Mouse (Mus musculus) forebrain, embryonic 15.5 days (tissue): ENCODE measurements around the gene Clint1. TPM values are rescaled to one million over a fixed set of nuclear protein-coding genes. Genes with fewer than 3 reads are reported as not detected.

Source experiments
- ATAC-seq: fragments of 200-750 bp; cut with Nextera tagmentation; replicated peaks from 2 replicates; pipeline ENCODE4 v1.8.0; 2017; ENCODE audit warnings: mild to moderate bottlenecking, moderate TSS enrichment, moderate library complexity
- H3K27ac ChIP-seq: fragments of 300-500 bp; sonication (generic); replicated peaks from 2 replicates; pipeline ENCODE4 v1.5.1; 2015; ENCODE audit warnings: mild to moderate bottlenecking, inconsistent platforms
- H3K27me3 ChIP-seq: fragments of 300-500 bp; sonication (generic); 2 replicates; pipeline ENCODE4 v1.6.1; 2015; ENCODE audit warnings: inconsistent platforms
- H3K36me3 ChIP-seq: fragments of 300-500 bp; sonication (generic); 2 replicates; pipeline ENCODE4 v1.6.1; 2015; ENCODE audit warnings: mild to moderate bottlenecking, inconsistent platforms
- H3K4me1 ChIP-seq: fragments of 300-500 bp; sonication (generic); 2 replicates; pipeline ENCODE4 v1.6.1; 2015; ENCODE audit warnings: inconsistent platforms
- H3K4me2 ChIP-seq: fragments of 300-500 bp; sonication (generic); replicated peaks from 2 replicates; pipeline ENCODE4 v1.6.1; 2015; ENCODE audit warnings: mild to moderate bottlenecking, inconsistent platforms
- H3K4me3 ChIP-seq: fragments of 300-500 bp; sonication (generic); 2 replicates; pipeline ENCODE4 v1.5.1; 2015; ENCODE audit warnings: mild to moderate bottlenecking, inconsistent platforms
- H3K9ac ChIP-seq: fragments of 300-500 bp; sonication (generic); replicated peaks from 2 replicates; pipeline ENCODE4 v1.6.1; 2015; ENCODE audit warnings: mild to moderate bottlenecking, inconsistent platforms
- H3K9me3 ChIP-seq: fragments of 300-500 bp; sonication (generic); 2 replicates; pipeline ENCODE4 v1.6.1; 2016; ENCODE audit warnings: inconsistent platforms
- WGBS: fragments of 180-500 bp; shearing (Covaris S2); methylation state at CpG from one replicate; pipeline ENCODE4 v1.1.7; 2015; ENCODE audit warnings: mixed read lengths; 5-methylcytosine and 5-hydroxymethylcytosine counted together
- microRNA-seq: library from miRNA; unstranded; fragments of <30 nt; microRNA quantifications from one replicate; pipeline ENCODE4, GENCODE M21; 2016
- polyA plus RNA-seq: library from polyadenylated mRNA; unstranded; fragments of >200 nt; fragmentation: Nextera tagmentation; extraction: Ambion mirVana; gene quantifications from 2 replicates; pipeline ENCODE4 v1.2.1, GENCODE M21; 2015

Clint1 gene
- polyA plus RNA-seq, 1 experiment from 2014 or later, result 51.1 TPM

DNA sequence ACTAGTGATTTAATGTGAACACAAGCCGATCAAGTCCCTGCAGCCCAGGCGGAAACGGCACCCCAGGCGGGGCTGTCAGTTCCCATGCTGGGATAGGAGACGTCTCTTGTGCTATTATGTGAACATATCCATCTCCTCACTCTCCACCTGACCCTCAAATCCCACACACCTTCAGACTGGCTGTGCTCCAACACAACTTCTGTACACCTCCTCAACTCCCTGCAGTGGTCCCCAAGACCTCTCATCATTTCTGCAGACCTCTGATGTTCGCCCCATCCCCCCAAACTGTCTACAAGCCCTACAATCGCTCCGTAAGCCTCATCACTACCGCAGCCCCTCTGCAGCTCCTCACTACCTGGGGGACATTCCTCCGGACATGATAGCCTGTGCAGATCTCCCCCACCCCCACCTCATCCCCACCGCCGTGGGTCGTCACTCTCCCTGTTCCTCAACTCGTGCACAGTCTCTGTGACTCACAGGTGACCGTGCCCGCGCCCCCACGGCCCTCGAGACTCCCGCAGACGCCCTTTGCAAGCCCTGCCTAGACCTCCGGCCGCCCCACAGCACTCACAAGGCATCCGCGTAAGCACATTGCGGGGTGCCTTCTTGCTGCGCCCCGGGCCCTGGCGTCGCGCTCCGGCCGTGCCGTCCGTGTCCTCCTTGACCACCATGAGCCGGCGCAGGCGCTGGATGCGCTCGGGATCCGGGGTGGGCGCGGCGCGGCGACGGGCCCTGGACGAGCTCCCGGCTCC is 92.2 kb downstream of the Clint1 start:
- Histone ChIP-seq H3K4me1 (peaks cover 16% of the 10 kb centered on the region), H3K9me3 (no peaks in the 10 kb centered on the region), H3K27ac (peak overlapping the region; percentile 68), H3K27me3 (no peaks in the 10 kb centered on the region), H3K36me3 (peaks cover 3% of the 10 kb centered on the region; the same call in 1 of the 2 replicates), H3K4me2 (peak overlapping the region; percentile 78), H3K4me3 (peak overlapping the region; percentile 83), H3K9ac (peak overlapping the region; percentile 85)
- peak; percentile 60 for ATAC-seq
- under 1% methylated on average over 48 of the region's 49 CpGs for WGBS

GRCm38 (mm10) chr11:45944643-45945156 is 92.8 kb downstream of the Clint1 start, which contains the start of gene Lsm11:
TSS of gene Lsm11 (minus strand) at chr11:45944935.
- Histone ChIP-seq H3K9ac (peak within 1 kb of the TSS; percentile 85), H3K4me2 (peak within 1 kb of the TSS; percentile 78), H3K9me3 (no peaks in the 10 kb centered on the region), H3K36me3 (peaks cover 7% of the 10 kb centered on the region), H3K4me3 (peak within 1 kb of the TSS; percentile 83), H3K4me1 (peaks cover 16% of the 10 kb centered on the region), H3K27me3 (no peaks in the 10 kb centered on the region), H3K27ac (peak within 1 kb of the TSS; percentile 68)
- ATAC-seq, result peak; percentile 79
- WGBS, result under 1% methylated on average over 55 of the region's 55 CpGs

GRCm38 (mm10) chr11:45946796-45947195 is 94.9 kb downstream of the Clint1 start:
- no peaks in the 10 kb centered on the region for H3K27me3 ChIP-seq
- no peak overlapping the region for H3K4me3 ChIP-seq
- H3K27ac ChIP-seq, result no peak overlapping the region
- ATAC-seq, result no peak
- no peak overlapping the region for H3K9ac ChIP-seq
- peaks cover 16% of the 10 kb centered on the region for H3K4me1 ChIP-seq
- no peak overlapping the region for H3K4me2 ChIP-seq
- 78% methylated on average over 4 of the region's 4 CpGs for WGBS
- peaks cover 13% of the 10 kb centered on the region for H3K36me3 ChIP-seq
- no peaks in the 10 kb centered on the region for H3K9me3 ChIP-seq

DNA sequence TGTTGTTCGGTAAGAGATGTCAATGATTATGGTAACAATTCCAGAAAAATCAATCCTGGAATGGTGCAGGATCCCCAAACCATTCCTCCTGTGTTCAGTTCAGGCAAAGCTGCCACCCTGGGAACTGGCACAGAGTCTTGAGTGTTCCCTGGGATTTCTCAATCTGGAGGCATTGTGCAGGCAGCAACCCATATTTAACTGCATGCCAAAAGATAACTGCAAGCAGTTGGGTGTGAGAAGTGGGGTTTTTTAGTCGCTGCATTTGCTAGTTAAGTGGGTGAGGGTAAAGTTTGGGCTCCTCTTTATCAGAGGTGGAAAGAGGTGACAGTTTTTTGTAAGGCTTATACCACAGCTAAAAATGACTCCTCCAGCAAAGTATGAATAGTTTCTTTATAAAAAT is 95.6 kb downstream of the Clint1 start:
- WGBS, result 83% methylated on average over 2 of the region's 2 CpGs
- no peak for ATAC-seq
- H3K4me2 ChIP-seq, result no peak overlapping the region
- no peak overlapping the region for H3K4me3 ChIP-seq
- peaks cover 16% of the 10 kb centered on the region for H3K4me1 ChIP-seq
- H3K36me3 ChIP-seq, result peaks cover 18% of the 10 kb centered on the region
- no peak overlapping the region for H3K9ac ChIP-seq
- no peak overlapping the region for H3K27ac ChIP-seq
- no peaks in the 10 kb centered on the region for H3K9me3 ChIP-seq
- H3K27me3 ChIP-seq, result no peaks in the 10 kb centered on the region

- H3K9ac ChIP-seq, result peak within 1 kb of the TSS; percentile 53
- peak within 1 kb of the TSS; percentile 75 for H3K27ac ChIP-seq
- no peaks in the 10 kb centered on the region for H3K9me3 ChIP-seq
- H3K36me3 ChIP-seq, result peaks cover 8% of the 10 kb centered on the region
- H3K4me3 ChIP-seq, result peak within 1 kb of the TSS; percentile 65
- under 1% methylated on average over 32 of the region's 32 CpGs for WGBS
- peak within 1 kb of the TSS; percentile 48 for H3K4me2 ChIP-seq
- peaks cover 5% of the 10 kb centered on the region for H3K4me1 ChIP-seq
- H3K27me3 ChIP-seq, result 0 out of 2 replicates have a peak, but pooled peaks cover 3% of the 10 kb centered on the region
- ATAC-seq, result peak; percentile 99
Measured at GRCm38 (mm10) chr11:45955127-45955627, 103.3 kb downstream of the Clint1 start, which contains the start of gene Thg1l. TSS of gene Thg1l (minus strand) at chr11:45955494.

DNA sequence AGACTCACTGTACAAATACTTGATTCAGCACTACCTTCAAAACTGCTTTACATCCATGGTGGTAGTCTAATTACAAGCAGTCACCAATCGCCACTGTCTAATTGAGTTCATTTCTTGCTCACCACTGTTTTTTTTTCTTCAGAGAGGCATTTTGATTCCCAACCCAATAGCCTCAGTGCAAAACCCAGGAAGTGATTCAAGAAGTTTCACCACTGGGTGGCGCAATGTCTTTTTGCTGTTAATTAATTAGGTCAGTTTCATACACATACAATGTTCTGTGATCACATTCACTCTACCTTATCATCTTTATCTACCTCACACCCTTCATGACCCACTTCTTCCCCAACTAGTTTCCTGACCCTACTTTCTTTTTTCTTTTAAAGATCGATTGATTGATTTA is 107.7 kb downstream of the Clint1 start:
- Histone ChIP-seq H3K4me1 (peaks cover 3% of the 10 kb centered on the region), H3K27me3 (0 out of 2 replicates have a peak, but pooled peaks cover 3% of the 10 kb centered on the region), H3K4me2 (no peak overlapping the region), H3K9ac (no peak overlapping the region), H3K9me3 (no peaks in the 10 kb centered on the region), H3K4me3 (no peak overlapping the region), H3K27ac (no peak overlapping the region), H3K36me3 (no peaks in the 10 kb centered on the region)
- ATAC-seq, result no peak
- WGBS, result 75% methylated on average over 3 of the region's 3 CpGs

GRCm38 (mm10) chr11:45960003-45960402 is 108.2 kb downstream of the Clint1 start:
- Histone ChIP-seq H3K4me2 (no peak overlapping the region), H3K4me1 (no peaks in the 10 kb centered on the region), H3K27me3 (0 out of 2 replicates have a peak, but pooled peaks cover 3% of the 10 kb centered on the region), H3K36me3 (no peaks in the 10 kb centered on the region), H3K9me3 (no peaks in the 10 kb centered on the region), H3K4me3 (no peak overlapping the region), H3K9ac (no peak overlapping the region), H3K27ac (no peak overlapping the region)
- 89% methylated on average over 5 of the region's 5 CpGs for WGBS
- no peak for ATAC-seq

Small RNAs within 50 kb of the gene (microRNA-seq; reads per million reads assigned to microRNA genes)
- not detected for gene Gm22751

Other genes starting within 250 kb of the Clint1 start
- gene Lsm11, start 92.9 kb downstream of the Clint1 start, polyA plus RNA-seq, result 13.1 and 13.3 TPM in 2 replicates
- 9.2 and 10.2 TPM in 2 replicates for gene Thg1l, start 103.4 kb downstream of the Clint1 start, polyA plus RNA-seq
- gene Sox30, start 128.3 kb downstream of the Clint1 start, polyA plus RNA-seq, result 0.17 and 0.18 TPM in 2 replicates
- 5.3 and 6.5 TPM in 2 replicates for gene Gm12166, start 200.3 kb downstream of the Clint1 start, polyA plus RNA-seq
- 8.5 and 9.0 TPM in 2 replicates for gene Adam19, start 203.9 kb downstream of the Clint1 start, polyA plus RNA-seq